Mouse (Mus musculus): Measurements from ENCODE around the gene Usf3.

Gene Usf3

DNA sequence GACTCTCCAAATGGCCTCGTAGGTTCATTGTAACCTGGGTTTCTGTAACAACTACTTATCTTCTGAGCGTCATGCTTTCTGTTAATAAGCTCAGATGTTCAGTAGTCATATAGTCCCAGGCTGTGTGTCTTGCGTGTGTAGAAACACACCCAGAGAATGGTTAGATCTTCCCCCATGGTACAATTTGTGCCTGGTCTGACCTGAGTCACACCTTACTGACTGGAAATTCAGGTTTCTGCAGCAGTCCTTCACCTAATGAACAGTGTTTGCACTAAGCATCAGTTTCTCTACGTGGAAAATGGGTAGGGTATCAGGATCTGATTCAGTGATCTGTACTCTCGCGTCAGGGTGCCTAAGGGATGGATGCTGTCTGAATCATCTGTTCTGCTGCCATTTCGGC, 60.0 kb downstream of the Usf3 start:
- no peak for DNase-seq (ENCODE audit: low read depth, low spot score)

DNA sequence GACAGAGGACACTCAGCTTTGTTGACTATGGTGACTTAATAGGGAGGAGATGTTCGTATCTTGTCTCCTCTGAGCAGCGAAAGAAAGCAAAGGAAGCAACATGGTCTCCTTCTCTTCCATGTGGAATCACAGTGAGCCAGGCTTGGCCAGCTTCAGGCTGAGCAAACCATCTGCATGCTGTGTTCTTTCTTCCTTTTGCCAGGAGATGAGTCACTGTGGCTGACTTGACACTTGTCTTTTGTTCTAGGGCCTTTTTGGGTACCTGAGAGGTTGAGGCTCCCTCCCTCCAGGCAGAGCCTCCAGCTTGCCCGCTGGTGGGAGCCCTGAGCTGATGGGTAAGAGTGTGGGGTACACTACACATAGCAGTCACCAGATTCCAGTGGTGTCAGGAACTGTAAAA, 64.8 kb downstream of the Usf3 start:
- DNase-seq (ENCODE audit: low read depth, low spot score) = peak; percentile 96

DNA sequence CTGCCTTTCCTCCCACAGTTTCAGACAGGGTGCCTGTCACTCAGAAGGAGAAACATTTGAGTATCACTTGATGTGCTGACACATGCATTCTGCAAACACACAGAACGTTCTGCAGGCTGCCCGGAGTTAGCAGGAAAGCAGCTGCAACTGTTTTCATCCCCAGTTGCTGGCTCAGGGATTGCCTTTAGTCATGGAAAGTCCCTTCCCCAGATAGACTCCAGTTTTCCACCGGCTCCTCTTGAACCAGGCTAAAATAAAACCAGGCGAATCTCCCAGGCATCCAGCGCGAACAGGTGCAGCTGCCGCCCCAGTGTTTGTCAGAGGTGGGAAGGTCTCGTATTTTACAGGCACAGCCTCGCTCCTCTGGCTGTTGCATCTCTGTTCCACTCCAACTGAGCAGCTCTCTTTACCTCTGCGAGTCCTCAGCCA, 65.8 kb downstream of the Usf3 start:
- DNase-seq (ENCODE audit: low read depth, low spot score) = peak; percentile 80

DNA sequence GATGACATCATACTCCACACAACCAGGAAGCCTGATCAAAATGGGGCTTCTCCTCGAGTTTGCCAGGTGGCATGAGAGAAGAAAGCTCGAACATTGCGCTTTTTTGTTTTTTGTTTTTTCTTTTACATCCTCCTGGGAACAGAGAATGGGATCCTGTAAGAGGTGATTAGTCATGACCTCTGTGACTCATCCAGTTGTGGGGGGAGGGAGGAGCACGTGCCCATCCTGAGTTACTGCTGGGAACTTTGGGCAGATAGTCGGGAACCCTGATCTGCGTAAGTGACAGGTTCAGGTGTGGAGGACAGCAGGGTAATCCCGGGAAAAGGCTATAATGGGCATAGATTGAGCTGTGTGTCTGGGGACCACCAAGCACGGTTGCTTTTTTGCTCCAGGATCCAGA, 67.4 kb downstream of the Usf3 start:
- DNase-seq (ENCODE audit: low read depth, low spot score) = no peak

DNA sequence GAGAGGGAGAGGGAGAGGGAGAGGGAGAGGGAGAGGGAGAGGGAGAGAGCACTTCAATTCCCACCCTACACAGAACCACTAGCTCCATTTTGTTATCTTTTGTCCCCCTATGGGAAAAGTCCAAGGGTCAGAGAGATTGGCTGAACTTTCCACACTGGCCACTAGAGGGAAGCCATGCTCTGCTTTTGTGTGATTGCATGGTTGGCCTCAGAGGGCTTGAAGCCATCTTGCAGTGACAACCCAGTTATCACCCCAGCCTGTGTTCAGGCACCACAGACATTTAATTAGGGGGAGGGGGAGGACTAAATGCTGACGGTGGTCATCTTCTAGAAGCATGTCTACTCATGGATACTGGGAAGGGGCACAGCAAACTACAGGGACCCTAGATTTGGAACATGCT, 69.6 kb downstream of the Usf3 start:
- DNase-seq (ENCODE audit: low read depth, low spot score) = peak; percentile 86

DNA sequence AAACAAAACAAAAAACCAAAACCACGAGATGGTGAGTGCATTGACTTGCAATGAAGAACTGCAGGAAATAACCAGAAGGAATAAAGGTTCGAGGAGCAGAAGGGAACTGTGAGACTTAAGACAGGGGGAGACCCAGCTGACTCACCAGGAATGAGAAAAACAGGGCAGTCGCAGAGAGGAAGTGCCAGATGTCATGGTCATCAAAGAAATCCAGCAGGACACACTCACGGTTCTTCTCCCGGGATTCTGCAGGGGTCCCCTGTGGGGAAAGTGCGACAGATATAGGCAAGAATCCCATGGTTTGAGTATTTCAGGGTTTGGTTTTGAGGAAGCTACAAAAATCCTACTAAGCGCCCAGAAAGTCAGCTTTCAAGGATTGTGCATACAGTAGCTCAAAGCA, 70.3 kb downstream of the Usf3 start:
- no peak for DNase-seq (ENCODE audit: low read depth, low spot score)

DNA sequence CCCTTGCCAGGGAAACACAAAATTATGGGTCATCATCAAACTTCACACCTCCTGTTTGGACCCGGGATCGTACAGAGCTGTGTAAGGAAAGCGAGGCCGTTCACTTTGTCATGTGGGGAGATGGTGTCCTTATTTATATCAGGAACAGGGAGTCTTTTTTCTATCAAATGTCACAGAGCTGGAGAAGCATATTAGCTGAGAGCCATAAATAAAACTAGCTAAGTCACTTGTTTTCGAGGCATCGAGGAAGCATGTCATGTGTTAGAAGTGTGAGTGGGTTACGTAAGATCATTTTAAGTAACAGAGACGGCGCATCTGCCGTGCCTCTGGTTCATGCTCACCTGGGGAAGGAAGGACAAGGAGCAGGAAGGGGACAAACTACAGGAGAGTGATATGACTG, 76.9 kb downstream of the Usf3 start:
- DNase-seq (ENCODE audit: low read depth, low spot score) = peak; percentile 33

DNA sequence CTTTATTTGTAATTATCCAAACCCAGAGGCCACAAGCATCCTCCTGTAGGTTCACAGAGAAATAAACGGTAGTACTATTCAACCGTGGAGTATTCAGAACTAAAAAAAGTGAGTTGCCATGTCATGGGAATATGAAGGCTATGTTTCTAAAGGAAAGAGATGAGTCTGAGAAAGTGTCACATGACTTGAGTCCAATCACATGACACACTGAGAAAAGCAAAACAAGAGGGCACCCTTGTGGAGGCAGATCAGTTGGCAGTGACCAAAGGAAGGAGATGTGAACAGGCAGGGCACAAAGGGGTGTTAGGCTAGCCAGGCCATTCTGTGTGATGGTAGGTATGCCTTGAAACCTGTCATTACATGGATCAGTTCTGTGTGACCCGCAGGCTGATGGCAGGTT, 79.7 kb downstream of the Usf3 start:
- DNase-seq (ENCODE audit: low read depth, low spot score) = no peak

DNA sequence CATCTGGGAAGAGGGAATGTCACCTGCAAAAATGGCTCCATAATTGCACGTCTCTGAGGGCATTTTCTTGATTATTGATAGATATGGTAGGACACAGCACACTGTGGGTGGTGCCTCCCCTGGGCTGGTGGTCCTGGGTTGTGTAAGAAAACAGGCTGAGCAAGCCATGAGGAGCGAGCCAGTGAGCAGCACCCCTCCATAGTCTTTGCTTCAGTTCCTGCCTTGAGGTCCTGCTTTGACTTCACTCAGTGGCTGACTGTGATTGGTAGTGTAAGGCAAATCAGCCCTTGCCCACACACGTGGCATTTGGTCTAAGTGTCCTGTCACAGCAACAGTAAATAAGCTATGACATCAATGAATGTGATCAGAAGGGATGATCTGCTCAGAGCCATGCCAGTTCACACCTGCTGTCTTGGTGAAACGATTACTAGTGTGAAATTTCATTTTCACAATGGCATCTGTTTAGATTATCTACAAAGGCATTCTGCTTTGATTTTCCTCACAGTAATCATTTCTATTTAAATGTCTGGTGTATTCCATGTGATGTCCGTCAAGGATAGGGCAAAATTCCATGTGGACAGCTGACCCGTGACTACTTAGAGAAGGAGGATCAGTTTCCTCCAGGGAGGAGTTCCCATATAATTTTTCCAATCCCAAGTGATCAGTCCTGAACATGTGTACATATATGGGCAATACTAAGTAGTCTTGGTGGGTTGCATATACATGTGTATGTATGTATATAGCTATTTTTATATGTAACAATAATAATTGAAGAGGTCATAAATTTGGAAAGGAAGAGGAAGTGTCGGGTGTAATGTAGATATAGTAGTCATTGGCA, 81.0 kb downstream of the Usf3 start:
- peak; percentile 85 for DNase-seq (ENCODE audit: low read depth, low spot score)

DNA sequence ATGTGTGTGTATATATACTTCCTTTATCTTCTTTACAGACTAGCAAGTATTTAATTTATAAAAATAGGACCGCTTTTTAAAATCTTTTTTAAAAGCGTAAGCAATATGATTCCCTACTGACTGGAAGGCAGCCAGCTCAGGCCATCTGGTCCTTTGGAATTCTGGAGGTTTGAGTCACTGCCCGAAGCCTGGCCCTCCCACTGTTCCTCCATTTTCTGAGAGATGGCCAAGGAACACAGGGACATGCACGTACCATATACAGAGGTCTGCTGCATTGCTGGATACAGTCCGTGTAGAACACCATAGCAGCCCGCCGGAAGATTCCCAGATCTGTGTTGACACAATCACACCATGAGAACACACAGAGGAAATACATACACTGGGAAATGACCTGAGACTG, 81.7 kb downstream of the Usf3 start:
- peak; percentile 98 for DNase-seq (ENCODE audit: low read depth, low spot score)

DNA sequence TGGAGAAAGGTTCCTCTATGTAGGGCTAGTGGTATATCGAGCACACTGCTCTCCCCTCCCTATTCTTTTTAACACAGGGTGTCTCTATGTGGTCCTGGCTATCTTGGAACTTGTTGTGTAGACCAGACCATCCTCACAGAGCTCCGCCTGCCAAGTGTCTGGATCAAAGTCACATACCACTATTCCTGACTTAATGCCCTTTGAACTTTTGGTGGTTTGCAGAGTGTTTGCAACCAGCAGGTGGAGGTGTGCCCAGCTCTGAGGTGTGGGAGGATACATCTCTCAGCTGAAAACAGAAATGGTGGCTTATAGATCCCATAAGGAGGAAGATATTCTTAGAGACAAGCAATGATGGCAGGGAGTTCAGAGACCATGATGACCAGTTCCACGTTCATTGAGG, 84.4 kb downstream of the Usf3 start:
- DNase-seq (ENCODE audit: low read depth, low spot score) = no peak

DNA sequence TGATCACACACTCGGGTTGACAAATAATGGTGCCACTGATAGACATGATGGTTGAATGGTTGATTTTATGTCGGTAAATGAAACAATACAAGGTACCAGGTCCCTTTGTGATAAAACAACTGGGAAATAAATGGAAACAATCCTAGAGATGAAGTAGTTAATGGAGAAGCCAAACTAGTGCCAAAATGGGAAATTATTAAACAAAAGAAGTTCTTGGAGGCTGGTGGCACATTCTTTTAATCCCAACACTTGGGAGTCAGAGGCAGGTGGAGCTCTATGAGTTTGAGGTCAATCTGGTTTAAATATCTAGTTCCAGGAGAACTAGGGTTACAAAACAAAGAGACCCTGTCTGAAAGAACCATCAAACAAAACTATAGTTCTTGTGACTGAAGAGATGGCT, 91.9 kb downstream of the Usf3 start:
- DNase-seq (ENCODE audit: low read depth, low spot score) = no peak

DNA sequence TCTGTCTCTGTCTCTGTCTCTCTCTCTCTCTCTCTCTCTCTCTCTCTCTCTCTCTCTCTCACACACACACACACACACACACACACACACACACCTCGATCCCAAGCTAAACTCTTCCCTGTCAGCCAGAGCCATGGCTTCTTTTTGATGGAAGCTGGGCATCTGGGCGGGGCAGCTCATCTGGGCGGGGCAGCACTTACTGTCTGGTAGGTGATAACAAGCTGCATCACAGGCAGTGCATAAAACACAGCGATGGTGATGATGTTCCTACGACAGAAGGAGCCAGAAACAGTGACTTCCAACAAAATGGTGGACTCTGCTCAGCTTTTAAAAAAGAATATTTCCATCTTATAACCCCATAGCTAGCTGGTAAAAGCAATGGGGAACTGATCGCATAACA, 92.5 kb downstream of the Usf3 start:
- no peak for DNase-seq (ENCODE audit: low read depth, low spot score)

DNA sequence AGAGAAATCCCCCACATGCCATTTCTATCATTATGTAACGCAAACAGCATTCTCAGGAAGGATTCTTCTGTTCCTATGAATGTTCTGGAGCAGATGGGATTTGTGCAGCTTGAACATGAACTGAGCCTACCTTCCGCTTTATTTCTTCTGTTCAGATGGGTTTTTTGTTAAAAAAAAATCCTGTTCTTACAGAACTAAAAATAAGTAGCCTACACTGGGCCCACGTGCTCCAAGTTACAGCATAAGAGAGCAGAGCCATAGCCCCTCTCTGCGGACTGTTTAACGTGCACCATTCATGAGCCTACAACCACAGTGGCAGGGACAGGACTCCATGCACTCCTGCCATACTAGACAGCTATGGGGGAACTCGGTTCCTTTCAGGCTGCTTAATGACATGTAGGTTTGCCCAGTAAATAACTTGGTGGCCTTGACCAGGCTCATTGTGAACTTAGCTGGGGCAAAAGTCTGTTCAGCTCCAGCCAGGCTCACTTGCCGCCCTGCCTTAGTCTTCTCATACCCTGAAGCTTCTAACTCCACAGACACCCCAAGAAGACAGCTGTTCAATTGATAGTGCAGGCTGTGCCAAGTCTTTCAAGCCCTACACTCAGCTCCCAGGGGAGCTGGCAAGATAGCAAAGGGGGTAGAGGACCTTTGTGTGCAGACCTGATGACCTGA, 95.6 kb downstream of the Usf3 start:
- peak; percentile 87 for DNase-seq (ENCODE audit: low read depth, low spot score)

DNA sequence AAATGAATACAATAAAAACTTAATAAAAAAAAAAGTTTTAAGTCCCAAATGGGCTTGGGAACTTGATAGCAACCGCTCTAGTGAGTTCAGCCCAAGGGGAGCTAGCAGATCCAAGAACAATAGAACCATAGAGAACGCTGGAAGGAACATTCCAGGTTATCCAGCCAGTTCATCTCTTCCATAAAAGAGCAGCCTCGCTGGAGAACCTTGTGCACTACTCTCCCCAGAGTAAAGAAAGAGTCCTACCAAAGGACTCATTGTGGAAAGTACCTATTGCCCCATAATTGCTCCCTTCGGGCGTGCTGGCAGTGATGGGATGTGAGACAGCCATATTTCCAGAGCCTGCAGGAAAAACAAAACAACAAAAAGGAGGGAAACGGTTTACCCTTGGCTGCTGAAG, 96.5 kb downstream of the Usf3 start:
- DNase-seq (ENCODE audit: low read depth, low spot score) = no peak

DNA sequence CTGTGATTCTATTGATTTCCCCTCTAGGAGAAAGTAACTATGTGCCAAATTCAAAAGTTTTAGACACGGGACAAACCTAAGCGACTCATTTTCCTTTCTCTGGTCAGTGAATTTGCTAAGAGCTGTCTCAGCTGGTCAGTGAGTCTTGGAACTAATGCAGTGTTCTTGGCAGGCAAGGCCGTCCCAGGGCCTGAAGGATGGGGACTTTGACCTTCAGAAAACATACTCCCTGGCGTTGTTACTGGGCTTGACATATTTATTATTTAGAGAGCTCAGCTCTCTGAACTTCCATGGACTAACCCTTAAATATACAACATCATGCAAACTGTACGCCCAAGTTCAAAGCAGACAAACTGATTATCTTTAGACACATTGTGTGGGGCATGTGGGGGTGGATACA, 97.6 kb downstream of the Usf3 start:
- peak; percentile 14 for DNase-seq (ENCODE audit: low read depth, low spot score)

DNA sequence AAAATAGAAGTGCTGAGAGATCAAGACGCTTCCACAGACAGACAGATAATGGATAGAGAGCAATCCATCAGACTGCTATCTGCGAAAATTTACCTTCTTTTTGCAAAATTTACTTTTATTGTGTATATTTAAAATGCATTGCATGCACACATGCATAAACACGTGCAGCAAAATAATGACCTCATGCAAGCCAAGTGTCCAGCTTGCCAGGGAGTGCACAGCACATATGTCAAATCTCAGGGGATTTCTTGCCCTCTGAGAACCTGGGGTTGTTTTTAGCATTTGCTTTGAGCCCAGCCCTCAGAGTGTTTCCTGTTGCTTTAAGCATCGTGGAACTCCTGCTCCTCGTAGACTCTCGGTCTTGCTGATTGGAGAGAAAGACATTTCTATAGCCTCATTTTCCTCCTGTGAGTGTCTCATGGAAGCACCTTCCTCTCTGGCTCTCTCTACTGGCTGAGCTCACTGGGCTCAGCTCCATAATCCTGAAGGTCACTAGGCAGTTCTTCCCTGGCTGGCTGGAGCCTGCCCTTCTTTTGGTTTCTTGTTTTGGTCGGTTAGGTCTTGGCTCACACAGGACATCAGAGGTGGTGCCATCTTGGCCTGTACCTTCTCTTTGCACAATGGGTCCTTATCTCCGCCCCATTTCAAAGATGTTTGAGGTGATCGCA, 98.5 kb downstream of the Usf3 start:
- peak; percentile 82 for DNase-seq (ENCODE audit: low read depth, low spot score)

All from brain, adult 2 months (tissue).